Mouse (Mus musculus) limb, embryonic 13.5 days (tissue): ENCODE measurements around the gene 1110017D15Rik. TPM values are rescaled to one million over a fixed set of nuclear protein-coding genes. Genes with fewer than 3 reads are reported as not detected.
A peak's percentile ranks its signal among the peaks of the same experiment; 100 is the strongest.

Source experiments
- ATAC-seq: fragments of 200-750 bp; cut with Nextera tagmentation; 2 replicates; pipeline ENCODE4 v1.8.0; 2017; ENCODE audit warnings: low read depth, moderate number of reproducible peaks, moderate TSS enrichment; ENCODE audit not compliant: low FRiP score
- H3K27ac ChIP-seq: fragments of 300-500 bp; sonication (generic); 2 replicates; pipeline ENCODE4 v1.5.1; 2015; ENCODE audit warnings: inconsistent platforms, mild to moderate bottlenecking, moderate library complexity
- H3K27me3 ChIP-seq: fragments of 300-500 bp; sonication (generic); 2 replicates; pipeline ENCODE4 v1.6.1; 2015; ENCODE audit warnings: mild to moderate bottlenecking, inconsistent platforms
- H3K36me3 ChIP-seq: fragments of 300-500 bp; sonication (generic); 2 replicates; pipeline ENCODE4 v1.6.1; 2015; ENCODE audit warnings: inconsistent platforms, mild to moderate bottlenecking, moderate library complexity
- H3K4me1 ChIP-seq: fragments of 300-500 bp; sonication (generic); 2 replicates; pipeline ENCODE4 v1.6.1; 2015; ENCODE audit warnings: inconsistent platforms
- H3K4me2 ChIP-seq: fragments of 300-500 bp; sonication (generic); replicated peaks from 2 replicates; pipeline ENCODE4 v1.6.1; 2015; ENCODE audit warnings: inconsistent platforms, mild to moderate bottlenecking, moderate library complexity
- H3K4me3 ChIP-seq: fragments of 300-500 bp; sonication (generic); 2 replicates; pipeline ENCODE4 v1.5.1; 2015; ENCODE audit warnings: moderate library complexity, mild to moderate bottlenecking, inconsistent platforms
- H3K9ac ChIP-seq: fragments of 300-500 bp; sonication (generic); 2 replicates; pipeline ENCODE4 v1.6.1; 2015; ENCODE audit warnings: mild to moderate bottlenecking, inconsistent platforms
- H3K9me3 ChIP-seq: fragments of 300-500 bp; sonication (generic); 2 replicates; pipeline ENCODE4 v1.6.1; 2016; ENCODE audit warnings: inconsistent platforms
- WGBS: fragments of 180-500 bp; shearing (Covaris S2); methylation state at CpG from one replicate; pipeline ENCODE4 v1.1.7; 2015; 5-methylcytosine and 5-hydroxymethylcytosine counted together
- polyA plus RNA-seq: library from polyadenylated mRNA; unstranded; fragments of >200 nt; fragmentation: Nextera tagmentation; extraction: Ambion mirVana; gene quantifications from 2 replicates; pipeline ENCODE4 v1.2.1, GENCODE M21; 2015

1110017D15Rik gene
- 1.5 and 1.6 TPM in 2 replicates for polyA plus RNA-seq

- Histone ChIP-seq H3K9ac (no peak within 1 kb of the TSS), H3K36me3 (no peaks in the 10 kb centered on the region), H3K27ac (no peak within 1 kb of the TSS), H3K9me3 (no peaks in the 10 kb centered on the region), H3K4me2 (no peak within 1 kb of the TSS), H3K27me3 (peaks cover 46% of the 10 kb centered on the region), H3K4me3 (no peak within 1 kb of the TSS), H3K4me1 (peaks cover 10% of the 10 kb centered on the region)
- 87% methylated on average over 2 of the region's 2 CpGs for WGBS
- ATAC-seq, result no peak
Observed at GRCm38 (mm10) chr4:41517233-41517632, at the start of gene 1110017D15Rik. Gene 1110017D15Rik, minus strand, starts transcription at chr4:41517333.

GRCm38 (mm10) chr4:41566123-41566522, 49.0 kb upstream of the 1110017D15Rik start:
- WGBS, result 4% methylated on average over 3 of the region's 3 CpGs
- no peaks in the 10 kb centered on the region for H3K36me3 ChIP-seq

GRCm38 (mm10) chr4:41563297-41563696, 46.2 kb upstream of the 1110017D15Rik start:
- Histone ChIP-seq H3K9me3 (no peaks in the 10 kb centered on the region), H3K4me1 (peaks cover 6% of the 10 kb centered on the region), H3K9ac (no peak overlapping the region), H3K4me3 (no peak overlapping the region), H3K27ac (no peak overlapping the region), H3K27me3 (peaks cover 45% of the 10 kb centered on the region), H3K4me2 (no peak overlapping the region), H3K36me3 (no peaks in the 10 kb centered on the region)
- no peak for ATAC-seq
- 83% methylated on average over 5 of the region's 5 CpGs for WGBS

More at GRCm38 (mm10) chr4:41566123-41566522, 49.0 kb upstream of the 1110017D15Rik start:
- Histone ChIP-seq H3K4me1 (peaks cover 16% of the 10 kb centered on the region), H3K4me2 (no peak overlapping the region), H3K9me3 (no peaks in the 10 kb centered on the region), H3K27ac (no peak overlapping the region), H3K27me3 (peaks cover 61% of the 10 kb centered on the region), H3K4me3 (no peak overlapping the region), H3K9ac (no peak overlapping the region)
- no peak for ATAC-seq

- no peak overlapping the region for H3K27ac ChIP-seq
- no peak overlapping the region for H3K9ac ChIP-seq
- peaks cover 13% of the 10 kb centered on the region; the same call in 1 of the 2 replicates for H3K4me1 ChIP-seq
- H3K4me2 ChIP-seq, result no peak overlapping the region
- H3K36me3 ChIP-seq, result no peaks in the 10 kb centered on the region
- WGBS, result 64% methylated on average over 3 of the region's 3 CpGs
- H3K9me3 ChIP-seq, result no peaks in the 10 kb centered on the region
- H3K27me3 ChIP-seq, result peaks cover 36% of the 10 kb centered on the region
- no peak overlapping the region for H3K4me3 ChIP-seq
- ATAC-seq, result no peak
Observed at GRCm38 (mm10) chr4:41557092-41557491, 40.0 kb upstream of the 1110017D15Rik start.

GRCm38 (mm10) chr4:41556311-41556953, 39.3 kb upstream of the 1110017D15Rik start:
- Histone ChIP-seq H3K4me2 (no peak overlapping the region), H3K4me3 (no peak overlapping the region), H3K9ac (no peak overlapping the region), H3K27me3 (peaks cover 36% of the 10 kb centered on the region), H3K4me1 (peaks cover 13% of the 10 kb centered on the region; the same call in 1 of the 2 replicates), H3K27ac (no peak overlapping the region), H3K9me3 (no peaks in the 10 kb centered on the region), H3K36me3 (no peaks in the 10 kb centered on the region)
- 58% methylated on average over 5 of the region's 5 CpGs for WGBS
- no peak for ATAC-seq

GRCm38 (mm10) chr4:41554994-41555663, 38.0 kb upstream of the 1110017D15Rik start:
- 61% methylated on average over 14 of the region's 14 CpGs for WGBS
- peak overlapping the region; percentile 15; the same call in 1 of the 2 replicates for H3K27ac ChIP-seq
- H3K9me3 ChIP-seq, result no peaks in the 10 kb centered on the region
- peaks cover 44% of the 10 kb centered on the region for H3K27me3 ChIP-seq
- H3K9ac ChIP-seq, result no peak overlapping the region
- H3K4me1 ChIP-seq, result peaks cover 13% of the 10 kb centered on the region; the same call in 1 of the 2 replicates
- ATAC-seq, result no peak
- H3K4me3 ChIP-seq, result no peak overlapping the region
- no peaks in the 10 kb centered on the region for H3K36me3 ChIP-seq
- H3K4me2 ChIP-seq, result no peak overlapping the region

GRCm38 (mm10) chr4:41553116-41553515, 36.0 kb upstream of the 1110017D15Rik start:
- H3K9me3 ChIP-seq, result no peaks in the 10 kb centered on the region
- 44% methylated on average over 11 of the region's 11 CpGs for WGBS
- H3K36me3 ChIP-seq, result no peaks in the 10 kb centered on the region
- H3K4me1 ChIP-seq, result peaks cover 13% of the 10 kb centered on the region; the same call in 1 of the 2 replicates
- H3K27ac ChIP-seq, result no peak overlapping the region
- no peak overlapping the region for H3K4me2 ChIP-seq
- no peak overlapping the region for H3K4me3 ChIP-seq
- no peak overlapping the region for H3K9ac ChIP-seq
- no peak for ATAC-seq
- peaks cover 47% of the 10 kb centered on the region for H3K27me3 ChIP-seq

- H3K27ac ChIP-seq, result no peak overlapping the region
- WGBS, result 11% methylated on average over 6 of the region's 6 CpGs
- no peak for ATAC-seq
- no peak overlapping the region for H3K9ac ChIP-seq
- H3K9me3 ChIP-seq, result no peaks in the 10 kb centered on the region
- no peaks in the 10 kb centered on the region for H3K36me3 ChIP-seq
- H3K4me2 ChIP-seq, result no peak overlapping the region
- H3K4me3 ChIP-seq, result no peak overlapping the region
- peaks cover 13% of the 10 kb centered on the region; the same call in 1 of the 2 replicates for H3K4me1 ChIP-seq
- H3K27me3 ChIP-seq, result peaks cover 42% of the 10 kb centered on the region
Observed at GRCm38 (mm10) chr4:41552529-41552928, 35.4 kb upstream of the 1110017D15Rik start.

GRCm38 (mm10) chr4:41547086-41547485, 30.0 kb upstream of the 1110017D15Rik start:
- Histone ChIP-seq H3K36me3 (no peaks in the 10 kb centered on the region), H3K27ac (no peak overlapping the region), H3K9ac (no peak overlapping the region), H3K4me3 (no peak overlapping the region), H3K27me3 (peaks cover 22% of the 10 kb centered on the region; the same call in 1 of the 2 replicates), H3K9me3 (no peaks in the 10 kb centered on the region), H3K4me1 (no peaks in the 10 kb centered on the region), H3K4me2 (no peak overlapping the region)
- ATAC-seq, result no peak
- WGBS, result 70% methylated on average over 1 of the region's 1 CpGs

GRCm38 (mm10) chr4:41545985-41546384, 28.9 kb upstream of the 1110017D15Rik start:
- no peaks in the 10 kb centered on the region for H3K9me3 ChIP-seq
- WGBS, result 22% methylated on average over 8 of the region's 8 CpGs
- no peak overlapping the region for H3K9ac ChIP-seq
- no peak overlapping the region for H3K27ac ChIP-seq
- no peak overlapping the region for H3K4me3 ChIP-seq
- H3K4me2 ChIP-seq, result no peak overlapping the region
- ATAC-seq, result no peak
- H3K4me1 ChIP-seq, result no peaks in the 10 kb centered on the region
- H3K27me3 ChIP-seq, result peaks cover 18% of the 10 kb centered on the region; the same call in 1 of the 2 replicates
- no peaks in the 10 kb centered on the region for H3K36me3 ChIP-seq

GRCm38 (mm10) chr4:41542136-41542535, 25.0 kb upstream of the 1110017D15Rik start:
- H3K27me3 ChIP-seq, result 0 out of 2 replicates have a peak, but pooled peaks cover 5% of the 10 kb centered on the region
- H3K4me2 ChIP-seq, result no peak overlapping the region
- 75% methylated on average over 8 of the region's 8 CpGs for WGBS
- H3K27ac ChIP-seq, result no peak overlapping the region
- no peak overlapping the region for H3K4me3 ChIP-seq
- ATAC-seq, result no peak
- no peaks in the 10 kb centered on the region for H3K9me3 ChIP-seq
- H3K9ac ChIP-seq, result no peak overlapping the region
- H3K4me1 ChIP-seq, result no peaks in the 10 kb centered on the region
- H3K36me3 ChIP-seq, result no peaks in the 10 kb centered on the region

GRCm38 (mm10) chr4:41534866-41535265, 17.7 kb upstream of the 1110017D15Rik start:
- Histone ChIP-seq H3K27me3 (0 out of 2 replicates have a peak, but pooled peaks cover 4% of the 10 kb centered on the region), H3K27ac (no peak overlapping the region), H3K9me3 (no peaks in the 10 kb centered on the region), H3K9ac (no peak overlapping the region), H3K4me3 (no peak overlapping the region), H3K36me3 (no peaks in the 10 kb centered on the region), H3K4me1 (no peaks in the 10 kb centered on the region), H3K4me2 (no peak overlapping the region)
- 73% methylated on average over 5 of the region's 5 CpGs for WGBS
- no peak for ATAC-seq
